Mouse (Mus musculus): ENCODE results near the gene Tent5c. TPM values are rescaled to one million over a fixed set of nuclear protein-coding genes. Genes with fewer than 3 reads are reported as not detected.

The Tent5c gene
- total and polyA plus RNA-seq, 3 experiments = 2.0 to 3.6 TPM; not detected in 1

- Histone ChIP-seq H3K9ac (ENCODE audit: control insufficient read depth, low read depth, low read length, poor library complexity, severe bottlenecking) (no peak overlapping the region), H3K4me1 (ENCODE audit: control insufficient read depth in 1 of 2, insufficient read depth in 2 of 2, low read length in 2 of 2) (no peaks in the 10 kb centered on the region; a peak in 1 of 4 replicates), H3K36me3 (ENCODE audit: control insufficient read depth in 1 of 2, insufficient read depth in 2 of 2, low read length in 2 of 2) (no peaks in the 10 kb centered on the region), H3K79me2 (ENCODE audit: control insufficient read depth, insufficient read depth, low read length, poor library complexity) (no peaks in the 10 kb centered on the region), H3K4me3 (ENCODE audit: control insufficient read depth in 1 of 2, insufficient read depth in 1 of 2, low read depth in 2 of 2, low read length in 2 of 2) (no peak overlapping the region), H3K27me3 (ENCODE audit: control insufficient read depth in 1 of 2, insufficient read depth in 2 of 2, low read length in 2 of 2) (no peaks in the 10 kb centered on the region), H3K9me3 (replicated peaks; ENCODE audit: insufficient read depth, low read length) (no peaks in the 10 kb centered on the region), H3K27ac (ENCODE audit: control insufficient read depth, low read depth, low read length) (no peak overlapping the region)
- no peak for DNase-seq (ENCODE audit: low read depth, low spot score)
- TF ChIP-seq MYC (IDR thresholded peaks at IDR 0.05; ENCODE audit: low read depth, low read length) (no peak), GABPA (IDR thresholded peaks at IDR 0.05; ENCODE audit: low read depth, low read length) (no peak), ETS1 (IDR thresholded peaks at IDR 0.05; ENCODE audit: low read depth, low read length) (no peak), MAFK (IDR thresholded peaks at IDR 0.05; ENCODE audit: borderline replicate concordance, low read depth, low read length) (no peak), USF1 (IDR thresholded peaks at IDR 0.05; ENCODE audit: low read depth, low read length) (no peak), HCFC1 (IDR thresholded peaks at IDR 0.05; ENCODE audit: low read depth, low read length) (no peak), BHLHE40 (IDR thresholded peaks at IDR 0.05; ENCODE audit: borderline replicate concordance, low read depth, low read length) (no peak), TAL1 (IDR thresholded peaks at IDR 0.05; ENCODE audit: low read length) (no peak), POLR2AphosphoS2 (IDR thresholded peaks at IDR 0.05; ENCODE audit: low read length) (no peak), GATA1 (IDR thresholded peaks at IDR 0.05; ENCODE audit: low read depth, low read length) (no peak), TCF12 (IDR thresholded peaks at IDR 0.05; ENCODE audit: low read depth, low read length) (no peak), RCOR1 (IDR thresholded peaks at IDR 0.05; ENCODE audit: low read depth, low read length) (no peak), NELFE (IDR thresholded peaks at IDR 0.05; ENCODE audit: low read depth, low read length) (no peak), CTCF (IDR thresholded peaks at IDR 0.05 in 2 of 3, conservative IDR thresholded peaks at IDR 0.05 in 1 of 3; ENCODE audit: control insufficient read depth in 1 of 3, insufficient read depth in 1 of 3, low read depth in 2 of 3, low read length in 3 of 3, poor library complexity in 1 of 3, severe bottlenecking in 1 of 3) (no peak), SIN3A (IDR thresholded peaks at IDR 0.05; ENCODE audit: low read length) (no peak), ELF1 (IDR thresholded peaks at IDR 0.05; ENCODE audit: low read depth, low read length) (no peak), ZKSCAN1 (IDR thresholded peaks at IDR 0.05; ENCODE audit: low read depth, low read length) (no peak), MAZ (IDR thresholded peaks at IDR 0.05; ENCODE audit: low read depth, low read length) (no peak)
These were observed 14.6 kb downstream of the Tent5c start for GRCm38 (mm10) chr3:100474536-100474935.

GRCm38 (mm10) chr3:100473146-100473545, 16.0 kb downstream of the Tent5c start:
- Histone ChIP-seq H3K79me2 (ENCODE audit: control insufficient read depth, insufficient read depth, low read length, poor library complexity) (no peaks in the 10 kb centered on the region), H3K27me3 (ENCODE audit: control insufficient read depth in 1 of 2, insufficient read depth in 2 of 2, low read length in 2 of 2) (no peaks in the 10 kb centered on the region), H3K4me3 (ENCODE audit: control insufficient read depth in 1 of 2, insufficient read depth in 1 of 2, low read depth in 2 of 2, low read length in 2 of 2) (no peak overlapping the region), H3K9me3 (replicated peaks; ENCODE audit: insufficient read depth, low read length) (no peaks in the 10 kb centered on the region), H3K4me1 (ENCODE audit: control insufficient read depth in 1 of 2, insufficient read depth in 2 of 2, low read length in 2 of 2) (no peaks in the 10 kb centered on the region; a peak in 1 of 4 replicates), H3K27ac (ENCODE audit: control insufficient read depth, low read depth, low read length) (no peak overlapping the region), H3K9ac (ENCODE audit: control insufficient read depth, low read depth, low read length, poor library complexity, severe bottlenecking) (no peak overlapping the region), H3K36me3 (ENCODE audit: control insufficient read depth in 1 of 2, insufficient read depth in 2 of 2, low read length in 2 of 2) (no peaks in the 10 kb centered on the region)
- TF ChIP-seq TAL1 (IDR thresholded peaks at IDR 0.05; ENCODE audit: low read length) = no peak
- no peak for TF ChIP-seq MAX (IDR thresholded peaks at IDR 0.05; ENCODE audit: low read length)
- TF ChIP-seq SIN3A (IDR thresholded peaks at IDR 0.05; ENCODE audit: low read length) = no peak
- no peak for TF ChIP-seq MYC (IDR thresholded peaks at IDR 0.05; ENCODE audit: low read depth, low read length)
- no peak for TF ChIP-seq POLR2AphosphoS2 (IDR thresholded peaks at IDR 0.05; ENCODE audit: low read length)
- TF ChIP-seq GATA1 (IDR thresholded peaks at IDR 0.05; ENCODE audit: low read depth, low read length) = no peak
- TF ChIP-seq MAFK (IDR thresholded peaks at IDR 0.05; ENCODE audit: borderline replicate concordance, low read depth, low read length) = no peak
- no peak for TF ChIP-seq CTCF (IDR thresholded peaks at IDR 0.05 in 2 of 3, conservative IDR thresholded peaks at IDR 0.05 in 1 of 3; ENCODE audit: control insufficient read depth in 1 of 3, insufficient read depth in 1 of 3, low read depth in 2 of 3, low read length in 3 of 3, poor library complexity in 1 of 3, severe bottlenecking in 1 of 3)
- no peak for TF ChIP-seq MXI1 (IDR thresholded peaks at IDR 0.05; ENCODE audit: low read depth, low read length)
- no peak for TF ChIP-seq KAT2A (conservative IDR thresholded peaks at IDR 0.05; ENCODE audit: low read depth, low read length)
- TF ChIP-seq CHD1 (IDR thresholded peaks at IDR 0.05; ENCODE audit: low read depth, low read length) = no peak
- TF ChIP-seq BHLHE40 (IDR thresholded peaks at IDR 0.05; ENCODE audit: borderline replicate concordance, low read depth, low read length) = no peak
- no peak for TF ChIP-seq NRF1 (IDR thresholded peaks at IDR 0.05; ENCODE audit: insufficient read depth, low read depth, low read length, poor library complexity, severe bottlenecking)
- TF ChIP-seq GABPA (IDR thresholded peaks at IDR 0.05; ENCODE audit: low read depth, low read length) = no peak
- no peak for TF ChIP-seq ZC3H11A (IDR thresholded peaks at IDR 0.05; ENCODE audit: low read depth, low read length)
- no peak for DNase-seq (ENCODE audit: low read depth, low spot score)

Data from MEL (cell line).